Mouse (Mus musculus) megakaryocyte, embryonic 14.5 days (primary cell): ENCODE data around the gene Adam33.

Experiments used
- FLI1 ChIP-seq: IDR thresholded peaks from 2 replicates; pipeline ENCODE4 v1.6.1; 2012; ENCODE audit warnings: low read length, inconsistent platforms, mixed read lengths
- GATA1 ChIP-seq: IDR thresholded peaks from 3 replicates; pipeline ENCODE4 v1.6.1; 2012; ENCODE audit warnings: mixed read lengths, low read length, inconsistent platforms, borderline replicate concordance

GRCm38 (mm10) chr2:131054646-131055264 is 8.9 kb downstream of the Adam33 start:
- TF ChIP-seq GATA1 (no peak), FLI1 (no peak)
